Mouse (Mus musculus) CH12.LX (cell line): Measurements from ENCODE around the gene Mcee. TPM values are rescaled to one million over a fixed set of nuclear protein-coding genes. Genes with fewer than 3 reads are reported as not detected.

ENCODE experiments used
- DNase-seq: peaks from one replicate; pipeline ENCODE4 v3.0.0-alpha.2; 2013; ENCODE audit errors: extremely low read depth
- H3K27ac ChIP-seq: 2 replicates; pipeline ENCODE4 v1.5.1; 2012; ENCODE audit warnings: low read depth, mild to moderate bottlenecking, control low read depth, moderate library complexity; ENCODE audit not compliant: insufficient read depth
- H3K27me3 ChIP-seq: replicated peaks from 2 replicates; pipeline ENCODE3; 2012; ENCODE audit warnings: inconsistent platforms
- H3K36me3 ChIP-seq, 2 experiments: replicated peaks in 1 of 2; 2 replicates each; pipeline versions ENCODE3 to v1.6.1; 2012; ENCODE audit warnings: inconsistent platforms in 1 of 2, low read length in 1 of 2, mild to moderate bottlenecking in 1 of 2, mixed read lengths in 1 of 2, moderate library complexity in 1 of 2; ENCODE audit not compliant: control insufficient read depth in 1 of 2, insufficient read depth in 1 of 2
- H3K4me1 ChIP-seq, 2 experiments: 2 replicates each; pipeline ENCODE4 v1.6.1; 2012; ENCODE audit warnings: inconsistent platforms in 1 of 2, moderate library complexity in 1 of 2; ENCODE audit not compliant: insufficient read depth in 2 of 2, control insufficient read depth in 1 of 2
- H3K4me2 ChIP-seq: 2 replicates; pipeline ENCODE4 v1.6.1; 2012; ENCODE audit warnings: low read depth, mild to moderate bottlenecking, control low read depth; ENCODE audit not compliant: poor library complexity, insufficient read depth, severe bottlenecking
- H3K4me3 ChIP-seq, 3 experiments: fragments of 150-350 bp in 1 of 3; sonication (generic) in 1 of 3; replicated peaks in 1 of 3; 2 replicates each; pipeline versions ENCODE3 to v1.5.1; 2011 to 2012; ENCODE audit warnings: low read depth in 2 of 3, low read length in 2 of 3, mild to moderate bottlenecking in 2 of 3, moderate library complexity in 2 of 3, control low read depth in 1 of 3, improper control_type of control experiment in 1 of 3, inconsistent platforms in 1 of 3, mixed read lengths in 1 of 3; ENCODE audit not compliant: poor library complexity in 1 of 3
- H3K79me2 ChIP-seq: replicated peaks from 2 replicates; pipeline ENCODE4 v1.6.1; 2012; ENCODE audit warnings: mild to moderate bottlenecking, moderate library complexity; ENCODE audit not compliant: control insufficient read depth, poor library complexity, insufficient read depth, severe bottlenecking; ENCODE audit errors: extremely low read depth
- H3K9ac ChIP-seq: 2 replicates; pipeline ENCODE4 v1.6.1; 2012; ENCODE audit warnings: low read depth, mild to moderate bottlenecking, control low read depth, moderate library complexity; ENCODE audit not compliant: insufficient read depth
- H3K9me3 ChIP-seq: replicated peaks from 2 replicates; pipeline ENCODE3; 2012; ENCODE audit warnings: low read length, inconsistent platforms, mixed read lengths
- CHD1 ChIP-seq: IDR thresholded peaks from 2 replicates; pipeline ENCODE4 v1.6.1; 2012; ENCODE audit warnings: low read depth, low read length, improper control_type of control experiment, inconsistent platforms
- CHD2 ChIP-seq: IDR thresholded peaks from 2 replicates; pipeline ENCODE4 v1.6.1; 2011; ENCODE audit warnings: low read length, improper control_type of control experiment
- ETS1 ChIP-seq: conservative IDR thresholded peaks from 2 replicates; pipeline ENCODE4 v1.6.1; 2012; ENCODE audit warnings: low read depth, mild to moderate bottlenecking, inconsistent platforms, low read length, improper control_type of control experiment, moderate library complexity
- GABPA ChIP-seq: IDR thresholded peaks from 2 replicates; pipeline ENCODE4 v1.6.1; 2012; ENCODE audit warnings: low read depth, low read length, improper control_type of control experiment, inconsistent platforms; ENCODE audit not compliant: insufficient replicate concordance
- HCFC1 ChIP-seq: IDR thresholded peaks from 2 replicates; pipeline ENCODE4 v1.6.1; 2012; ENCODE audit warnings: low read depth, mild to moderate bottlenecking, inconsistent platforms, low read length, improper control_type of control experiment
- JUN ChIP-seq: IDR thresholded peaks from 2 replicates; pipeline ENCODE4 v1.6.1; 2011; ENCODE audit warnings: low read depth, mild to moderate bottlenecking, low read length, improper control_type of control experiment, moderate library complexity; ENCODE audit not compliant: insufficient read depth
- JUND ChIP-seq: conservative IDR thresholded peaks from 2 replicates; pipeline ENCODE4 v1.6.1; 2011; ENCODE audit warnings: low read depth, low read length, improper control_type of control experiment
- MAFK ChIP-seq: IDR thresholded peaks from 2 replicates; pipeline ENCODE4 v1.6.1; 2011; ENCODE audit warnings: low read length, improper control_type of control experiment; ENCODE audit not compliant: insufficient replicate concordance
- MAX ChIP-seq: IDR thresholded peaks from 2 replicates; pipeline ENCODE4 v1.6.1; 2011; ENCODE audit warnings: low read length, improper control_type of control experiment
- MAZ ChIP-seq: IDR thresholded peaks from 2 replicates; pipeline ENCODE4 v1.6.1; 2012; ENCODE audit warnings: low read depth, mild to moderate bottlenecking, inconsistent platforms, low read length, improper control_type of control experiment, moderate library complexity
- MYC ChIP-seq: IDR thresholded peaks from 2 replicates; pipeline ENCODE4 v1.6.1; 2011; ENCODE audit warnings: low read depth, mild to moderate bottlenecking, improper control_type of control experiment, low read length
- NRF1 ChIP-seq: IDR thresholded peaks from 2 replicates; pipeline ENCODE4 v1.6.1; 2014; ENCODE audit warnings: low read depth, mild to moderate bottlenecking, inconsistent platforms, low read length, improper control_type of control experiment, moderate library complexity
- POLR2A ChIP-seq: IDR thresholded peaks from 2 replicates; pipeline ENCODE4 v1.6.1; 2011; ENCODE audit warnings: low read depth, mild to moderate bottlenecking, improper control_type of control experiment, low read length
- POLR2AphosphoS2 ChIP-seq: IDR thresholded peaks from 2 replicates; pipeline ENCODE4 v1.6.1; 2011; ENCODE audit warnings: low read depth, low read length, improper control_type of control experiment
- RAD21 ChIP-seq: IDR thresholded peaks from 2 replicates; pipeline ENCODE4 v1.6.1; 2011; ENCODE audit warnings: low read depth, mild to moderate bottlenecking, low read length, improper control_type of control experiment, moderate library complexity
- TCF12 ChIP-seq: IDR thresholded peaks from 2 replicates; pipeline ENCODE4 v1.6.1; 2014; ENCODE audit warnings: low read depth, mild to moderate bottlenecking, inconsistent platforms, low read length, improper control_type of control experiment
- UBTF ChIP-seq: IDR thresholded peaks from 2 replicates; pipeline ENCODE4 v1.6.1; 2012; ENCODE audit warnings: low read depth, mild to moderate bottlenecking, inconsistent platforms, low read length, improper control_type of control experiment, moderate library complexity
- USF2 ChIP-seq: conservative IDR thresholded peaks from 2 replicates; pipeline ENCODE4 v1.6.1; 2011; ENCODE audit warnings: low read depth, low read length, improper control_type of control experiment
- ZC3H11A ChIP-seq: IDR thresholded peaks from 2 replicates; pipeline ENCODE4 v1.6.1; 2012; ENCODE audit warnings: low read depth, mild to moderate bottlenecking, inconsistent platforms, low read length, improper control_type of control experiment
- ZKSCAN1 ChIP-seq: IDR thresholded peaks from 2 replicates; pipeline ENCODE4 v1.6.1; 2012; ENCODE audit warnings: low read depth, inconsistent platforms, low read length, improper control_type of control experiment, borderline replicate concordance
- ZMIZ1 ChIP-seq: IDR thresholded peaks from 2 replicates; pipeline ENCODE4 v1.6.1; 2012; ENCODE audit warnings: low read depth, mild to moderate bottlenecking, inconsistent platforms, low read length, improper control_type of control experiment
- ZNF384 ChIP-seq: IDR thresholded peaks from 2 replicates; pipeline ENCODE4 v1.6.1; 2012; ENCODE audit warnings: low read depth, low read length, improper control_type of control experiment, inconsistent platforms
- dilution Hi-C: fragments of 300-500 bp; cut with MboI; formaldehyde crosslinking; loops from 2 replicates; pipeline ENCODE4 v1.14.3; 2020; ENCODE audit warnings: low sequenced_read_pairs; ENCODE audit not compliant: extremely low pct_unique_long_range_greater_than_20kb, extremely low pct_ligation_motif_present
- in situ Hi-C: fragments of 300-500 bp; cut with MboI; formaldehyde crosslinking; loops from 3 replicates; pipeline ENCODE4 v1.14.3; 2019; ENCODE audit warnings: low sequenced_read_pairs, low pct_ligation_motif_present, low pct_unique_long_range_greater_than_20kb, mixed read lengths
- polyA plus RNA-seq: library from polyadenylated mRNA; unstranded; fragments of >175 nt; gene quantifications from 2 replicates; pipeline ENCODE4 v1.2.1, GENCODE M21; 2012; ENCODE audit warnings: low read depth; ENCODE audit not compliant: insufficient read length
- total RNA-seq, 2 experiments: library from RNA; depleted of rRNA; stranded (reverse); fragments of 300-350 nt in 1 of 2; fragments of >200 nt in 1 of 2; gene quantifications; 2 replicates each; pipeline ENCODE4 v1.2.3; 2012 to 2014

Mcee gene
- total and polyA plus RNA-seq, 3 experiments: 13.8 to 15.8 (median 13.9) TPM

- Histone ChIP-seq H3K36me3 (no peaks in the 10 kb centered on the region), H3K9me3 (no peaks in the 10 kb centered on the region), H3K4me2 (no peak overlapping the region), H3K4me1 (no peaks in the 10 kb centered on the region), H3K27me3 (no peaks in the 10 kb centered on the region), H3K27ac (no peak overlapping the region), H3K79me2 (no peaks in the 10 kb centered on the region), H3K9ac (no peak overlapping the region), H3K4me3 (no peak overlapping the region)
- in situ Hi-C loops (no loop called here), dilution Hi-C loops (no loop called here)
- no peak for TF ChIP-seq ZC3H11A
- no peak for TF ChIP-seq HCFC1
- TF ChIP-seq RAD21: no peak
- no peak for TF ChIP-seq JUND
- TF ChIP-seq NRF1: no peak
- TF ChIP-seq ZKSCAN1: no peak
- TF ChIP-seq CHD2: no peak
- TF ChIP-seq ZNF384: no peak
- TF ChIP-seq GABPA: no peak
- TF ChIP-seq USF2: no peak
- no peak for TF ChIP-seq MAZ
- TF ChIP-seq UBTF: no peak
- no peak for TF ChIP-seq TCF12
- TF ChIP-seq JUN: no peak
- no peak for TF ChIP-seq MAFK
- no peak for DNase-seq
These were observed 64.3 kb downstream of the Mcee start for GRCm38 (mm10) chr7:64456676-64457075.

- Histone ChIP-seq H3K9me3 (no peaks in the 10 kb centered on the region), H3K36me3 (no peaks in the 10 kb centered on the region), H3K27ac (no peak overlapping the region), H3K27me3 (no peaks in the 10 kb centered on the region), H3K79me2 (no peaks in the 10 kb centered on the region), H3K4me2 (no peak overlapping the region), H3K4me3 (no peak overlapping the region), H3K9ac (no peak overlapping the region), H3K4me1 (no peaks in the 10 kb centered on the region)
- in situ Hi-C loops (no loop called here), dilution Hi-C loops (no loop called here)
- TF ChIP-seq CHD1 (no peak), ETS1 (no peak), POLR2A (no peak), MYC (no peak), POLR2AphosphoS2 (no peak), GABPA (no peak), ZMIZ1 (no peak), ZKSCAN1 (no peak), NRF1 (no peak), MAX (no peak)
- DNase-seq: no peak
These were observed 65.4 kb downstream of the Mcee start for GRCm38 (mm10) chr7:64457811-64458210.

Other genes with a start within 250 kb of the Mcee start
- 5.0 and 5.9 TPM in 2 replicates for gene Trpm1, start 238.8 kb upstream of the Mcee start, total RNA-seq (2012; rRNA removed)
- gene Trpm1, start 238.8 kb upstream of the Mcee start, total RNA-seq (2014; rRNA removed): 5.9 and 6.1 TPM in 2 replicates
- 10.7 and 12.5 TPM in 2 replicates for gene Trpm1, start 238.8 kb upstream of the Mcee start, polyA plus RNA-seq
- gene Mtmr10, start 105.0 kb upstream of the Mcee start, total RNA-seq (2012; rRNA removed): 1.8 and 2.5 TPM in 2 replicates
- gene Mtmr10, start 105.0 kb upstream of the Mcee start, total RNA-seq (2014; rRNA removed): 1.8 and 2.1 TPM in 2 replicates
- gene Mtmr10, start 105.0 kb upstream of the Mcee start, polyA plus RNA-seq: 1.9 and 2.0 TPM in 2 replicates
- gene Fan1, start 18.5 kb upstream of the Mcee start, total RNA-seq (2012; rRNA removed): 4.6 and 5.2 TPM in 2 replicates
- gene Fan1, start 18.5 kb upstream of the Mcee start, total RNA-seq (2014; rRNA removed): 2.3 and 2.6 TPM in 2 replicates
- gene Fan1, start 18.5 kb upstream of the Mcee start, polyA plus RNA-seq: 3.0 and 3.6 TPM in 2 replicates
- 56.5 and 73.2 TPM in 2 replicates for gene Mphosph10, start 339 bp upstream of the Mcee start, total RNA-seq (2012; rRNA removed)
- gene Mphosph10, start 339 bp upstream of the Mcee start, total RNA-seq (2014; rRNA removed): 107 and 124 TPM in 2 replicates
- gene Mphosph10, start 339 bp upstream of the Mcee start, polyA plus RNA-seq: 134 and 141 TPM in 2 replicates
- 0.04 TPM in 1 of 2 replicates, not detected in the other for gene Apba2, start 109.1 kb downstream of the Mcee start, total RNA-seq (2012; rRNA removed)
- not detected in 2 replicates for gene Apba2, start 109.1 kb downstream of the Mcee start, total RNA-seq (2014; rRNA removed)
- 0.16 and 0.19 TPM in 2 replicates for gene Apba2, start 109.1 kb downstream of the Mcee start, polyA plus RNA-seq